Mouse (Mus musculus): Measurements from ENCODE around the gene Hnrnpa2b1. TPM values are rescaled to one million over a fixed set of nuclear protein-coding genes. Genes with fewer than 3 reads are reported as not detected.

Hnrnpa2b1 gene
- polyA plus RNA-seq, 1 experiment from 2014 or later = 613 TPM

- peaks cover 17% of the 10 kb centered on the region; the same call in 1 of the 2 replicates for H3K27me3 ChIP-seq (replicated peaks; ENCODE audit: insufficient read depth, low read length)
- 1% methylated on average over 65 of the region's 74 CpGs for WGBS
- no peak within 1 kb of the TSS for H3K27ac ChIP-seq (ENCODE audit: low read length)
Measured at GRCm38 (mm10) chr6:51432535-51433397, 36.9 kb downstream of the Hnrnpa2b1 start, which contains the start of gene Nfe2l3. Nfe2l3 (plus strand) TSS chr6:51432670.

DNA sequence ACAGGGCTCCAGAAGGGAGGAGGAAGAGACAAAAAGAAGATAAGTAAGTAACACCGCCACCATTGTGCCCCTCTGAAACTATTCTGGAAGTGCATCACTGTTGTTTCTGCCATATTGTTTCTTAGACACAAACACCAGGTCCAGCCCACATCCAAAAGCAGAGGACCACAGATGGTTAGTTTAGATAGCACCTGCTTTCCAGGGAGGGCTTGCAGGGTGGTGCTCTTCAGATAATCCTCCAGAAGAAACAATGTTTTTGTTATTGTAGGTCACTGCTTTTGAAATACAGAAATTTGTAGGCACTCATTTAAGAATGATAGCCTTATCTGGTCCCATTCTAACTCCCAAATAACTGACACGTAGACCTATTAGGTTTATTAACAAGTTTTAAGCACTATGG, 45.2 kb downstream of the Hnrnpa2b1 start:
- DNase-seq (ENCODE audit: low spot score) = no peak
- H3K27me3 ChIP-seq (replicated peaks; ENCODE audit: insufficient read depth, low read length) = no peaks in the 10 kb centered on the region
- H3K27ac ChIP-seq (ENCODE audit: low read length) = no peak overlapping the region
- ATAC-seq = no peak
- no peaks in the 10 kb centered on the region for H3K4me1 ChIP-seq (ENCODE audit: insufficient read depth, low read depth, low read length)
- TF ChIP-seq CTCF (IDR thresholded peaks at IDR 0.05) (no peak), EP300 (IDR thresholded peaks at IDR 0.05) (no peak)
- no peak overlapping the region for H3K9ac ChIP-seq (replicated peaks; ENCODE audit: low read depth)
- H3K4me2 ChIP-seq (replicated peaks; ENCODE audit: low read depth, low read length) = no peak overlapping the region
- H3K36me3 ChIP-seq (ENCODE audit: insufficient read depth, low read length) = no peaks in the 10 kb centered on the region
- 78% methylated on average over 2 of the region's 2 CpGs for WGBS
- H3K4me3 ChIP-seq (ENCODE audit: low read depth, low read length) = no peak overlapping the region
- no peaks in the 10 kb centered on the region for H3K9me3 ChIP-seq (ENCODE audit: low read length)

More at GRCm38 (mm10) chr6:51432535-51433397, 36.9 kb downstream of the Hnrnpa2b1 start, which contains the start of gene Nfe2l3:
- DNase-seq (ENCODE audit: low spot score) (peak; percentile 71), ATAC-seq (peak; percentile 93)
- H3K4me2 ChIP-seq (replicated peaks; ENCODE audit: low read depth, low read length) = peak within 1 kb of the TSS; percentile 81
- TF ChIP-seq EP300 (IDR thresholded peaks at IDR 0.05) = no peak
- no peak for TF ChIP-seq CTCF (IDR thresholded peaks at IDR 0.05)
- no peaks in the 10 kb centered on the region for H3K36me3 ChIP-seq (ENCODE audit: insufficient read depth, low read length)
- H3K4me1 ChIP-seq (ENCODE audit: insufficient read depth, low read depth, low read length) = no peaks in the 10 kb centered on the region
- peak within 1 kb of the TSS; percentile 42 for H3K4me3 ChIP-seq (ENCODE audit: low read depth, low read length)
- 0 out of 2 replicates have a peak within 1 kb of the TSS, but pooled peaks have one; percentile 5 for H3K9ac ChIP-seq (replicated peaks; ENCODE audit: low read depth)
- H3K9me3 ChIP-seq (ENCODE audit: low read length) = no peaks in the 10 kb centered on the region

GRCm38 (mm10) chr6:51423466-51424122, 46.1 kb downstream of the Hnrnpa2b1 start:
- Histone ChIP-seq H3K36me3 (ENCODE audit: insufficient read depth, low read length) (no peaks in the 10 kb centered on the region), H3K27me3 (replicated peaks; ENCODE audit: insufficient read depth, low read length) (no peaks in the 10 kb centered on the region), H3K9ac (replicated peaks; ENCODE audit: low read depth) (no peak overlapping the region), H3K4me3 (ENCODE audit: low read depth, low read length) (no peak overlapping the region), H3K4me1 (ENCODE audit: insufficient read depth, low read depth, low read length) (no peaks in the 10 kb centered on the region), H3K4me2 (replicated peaks; ENCODE audit: low read depth, low read length) (no peak overlapping the region), H3K27ac (ENCODE audit: low read length) (no peak overlapping the region), H3K9me3 (ENCODE audit: low read length) (no peaks in the 10 kb centered on the region)
- DNase-seq (ENCODE audit: low spot score) = no peak
- TF ChIP-seq CTCF (IDR thresholded peaks at IDR 0.05) = no peak
- no peak for TF ChIP-seq EP300 (IDR thresholded peaks at IDR 0.05)
- 43% methylated on average over 11 of the region's 11 CpGs for WGBS
- no peak for ATAC-seq

GRCm38 (mm10) chr6:51417306-51417936, 52.3 kb downstream of the Hnrnpa2b1 start:
- no peak overlapping the region for H3K4me2 ChIP-seq (replicated peaks; ENCODE audit: low read depth, low read length)
- DNase-seq (ENCODE audit: low spot score) (peak; percentile 17), ATAC-seq (peak; percentile 53)
- TF ChIP-seq CTCF (IDR thresholded peaks at IDR 0.05) = no peak
- H3K9me3 ChIP-seq (ENCODE audit: low read length) = no peaks in the 10 kb centered on the region
- H3K9ac ChIP-seq (replicated peaks; ENCODE audit: low read depth) = no peak overlapping the region
- H3K4me3 ChIP-seq (ENCODE audit: low read depth, low read length) = no peak overlapping the region
- H3K4me1 ChIP-seq (ENCODE audit: insufficient read depth, low read depth, low read length) = no peaks in the 10 kb centered on the region
- H3K27ac ChIP-seq (ENCODE audit: low read length) = no peak overlapping the region
- H3K36me3 ChIP-seq (ENCODE audit: insufficient read depth, low read length) = no peaks in the 10 kb centered on the region
- WGBS = 78% methylated on average over 4 of the region's 4 CpGs
- no peaks in the 10 kb centered on the region for H3K27me3 ChIP-seq (replicated peaks; ENCODE audit: insufficient read depth, low read length)

DNA sequence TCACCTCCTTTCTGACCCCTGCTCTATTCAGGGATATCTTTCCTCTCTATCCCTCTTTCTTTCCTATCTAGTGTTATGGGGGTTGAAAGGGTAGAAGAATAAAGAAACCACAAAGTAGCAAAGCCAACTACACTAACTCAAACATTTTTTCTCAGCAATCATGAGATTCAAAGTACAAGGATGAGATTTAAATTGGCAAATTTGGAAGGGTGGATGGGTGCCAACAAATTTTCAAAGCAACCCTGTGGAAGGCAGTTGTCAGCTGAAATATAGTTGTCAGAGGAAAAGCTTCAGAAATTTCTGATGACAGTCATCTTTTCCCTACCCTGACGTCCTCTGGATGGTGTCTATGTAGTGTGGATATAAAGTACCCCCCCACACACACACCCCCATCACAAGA, 53.3 kb downstream of the Hnrnpa2b1 start:
- DNase-seq (ENCODE audit: low spot score) = no peak
- TF ChIP-seq CTCF (IDR thresholded peaks at IDR 0.05) (no peak), EP300 (IDR thresholded peaks at IDR 0.05) (no peak)
- H3K27me3 ChIP-seq (replicated peaks; ENCODE audit: insufficient read depth, low read length) = no peaks in the 10 kb centered on the region
- H3K9me3 ChIP-seq (ENCODE audit: low read length) = no peaks in the 10 kb centered on the region
- H3K4me2 ChIP-seq (replicated peaks; ENCODE audit: low read depth, low read length) = no peak overlapping the region
- ATAC-seq = no peak
- no peak overlapping the region for H3K27ac ChIP-seq (ENCODE audit: low read length)
- no peak overlapping the region for H3K4me3 ChIP-seq (ENCODE audit: low read depth, low read length)
- H3K4me1 ChIP-seq (ENCODE audit: insufficient read depth, low read depth, low read length) = no peaks in the 10 kb centered on the region
- WGBS = 33% methylated on average over 1 of the region's 1 CpGs
- no peaks in the 10 kb centered on the region for H3K36me3 ChIP-seq (ENCODE audit: insufficient read depth, low read length)
- H3K9ac ChIP-seq (replicated peaks; ENCODE audit: low read depth) = no peak overlapping the region

Other genes with a start within 250 kb of the Hnrnpa2b1 start
- 2.9 and 3.0 TPM in 2 replicates for gene Nfe2l3, start 37.2 kb downstream of the Hnrnpa2b1 start, polyA plus RNA-seq (2015; fragmentation: Nextera tagmentation; extraction: Ambion mirVana)
- 233 and 240 TPM in 2 replicates for gene Cbx3, start 466 bp upstream of the Hnrnpa2b1 start, polyA plus RNA-seq (2015; fragmentation: Nextera tagmentation; extraction: Ambion mirVana)
- gene Snx10, start 54.0 kb upstream of the Hnrnpa2b1 start, polyA plus RNA-seq (2015; fragmentation: Nextera tagmentation; extraction: Ambion mirVana) = 11.8 and 14.3 TPM in 2 replicates